Mouse (Mus musculus): ENCODE results near the gene Scaf1. TPM values are rescaled to one million over a fixed set of nuclear protein-coding genes. Genes with fewer than 3 reads are reported as not detected.

Scaf1 gene
- polyA plus RNA-seq, 1 experiment from 2014 or later = 47.2 TPM

- H3K36me3 ChIP-seq = peaks cover 35% of the 10 kb centered on the region
- H3K27me3 ChIP-seq = no peaks in the 10 kb centered on the region
These were observed 36.2 kb upstream of the Scaf1 start for GRCm38 (mm10) chr7:45052181-45052861.

GRCm38 (mm10) chr7:45051601-45051974, 35.4 kb upstream of the Scaf1 start:
- Histone ChIP-seq H3K36me3 (peaks cover 43% of the 10 kb centered on the region), H3K27ac (replicated peaks) (peak overlapping the region; percentile 100), H3K9me3 (no peaks in the 10 kb centered on the region), H3K4me3 (peak overlapping the region; percentile 89), H3K4me2 (peak overlapping the region; percentile 99), H3K9ac (peak overlapping the region; percentile 94), H3K4me1 (replicated peaks) (peaks cover 32% of the 10 kb centered on the region), H3K27me3 (no peaks in the 10 kb centered on the region)
- WGBS = 4% methylated on average over 13 of the region's 13 CpGs
- no peak for ATAC-seq (ENCODE audit: low read depth)

More at GRCm38 (mm10) chr7:45052181-45052861, 36.2 kb upstream of the Scaf1 start:
- Histone ChIP-seq H3K9ac (peak overlapping the region; percentile 94), H3K9me3 (no peaks in the 10 kb centered on the region), H3K27ac (replicated peaks) (peak overlapping the region; percentile 100), H3K4me1 (replicated peaks) (peaks cover 32% of the 10 kb centered on the region), H3K4me2 (peak overlapping the region; percentile 99), H3K4me3 (peak overlapping the region; percentile 89)
- no peak for ATAC-seq (ENCODE audit: low read depth)
- WGBS = under 1% methylated on average over 38 of the region's 38 CpGs

GRCm38 (mm10) chr7:45050945-45051600, 34.9 kb upstream of the Scaf1 start:
- Histone ChIP-seq H3K27me3 (no peaks in the 10 kb centered on the region), H3K27ac (replicated peaks) (peak overlapping the region; percentile 100), H3K4me1 (replicated peaks) (peaks cover 32% of the 10 kb centered on the region), H3K4me2 (peak overlapping the region; percentile 99), H3K4me3 (peak overlapping the region; percentile 89), H3K36me3 (peaks cover 48% of the 10 kb centered on the region), H3K9ac (peak overlapping the region; percentile 94), H3K9me3 (no peaks in the 10 kb centered on the region)
- WGBS = 4% methylated on average over 15 of the region's 16 CpGs
- ATAC-seq (ENCODE audit: low read depth) = peak; percentile 41

GRCm38 (mm10) chr7:45048923-45049657, 32.9 kb upstream of the Scaf1 start:
- ATAC-seq (ENCODE audit: low read depth) = no peak
- no peak overlapping the region for H3K27ac ChIP-seq (replicated peaks)

GRCm38 (mm10) chr7:45048001-45048890, 32.1 kb upstream of the Scaf1 start:
- Histone ChIP-seq H3K27me3 (no peaks in the 10 kb centered on the region), H3K9me3 (no peaks in the 10 kb centered on the region), H3K9ac (no peak overlapping the region), H3K4me1 (replicated peaks) (peaks cover 27% of the 10 kb centered on the region), H3K4me2 (no peak overlapping the region), H3K4me3 (no peak overlapping the region), H3K27ac (replicated peaks) (no peak overlapping the region), H3K36me3 (peaks cover 76% of the 10 kb centered on the region)
- ATAC-seq (ENCODE audit: low read depth) = no peak
- whole genome bisulfite sequencing = 94% methylated on average over 38 of the region's 38 CpGs

More at GRCm38 (mm10) chr7:45048923-45049657, 32.9 kb upstream of the Scaf1 start:
- no peaks in the 10 kb centered on the region for H3K27me3 ChIP-seq
- H3K36me3 ChIP-seq = peaks cover 68% of the 10 kb centered on the region
- H3K9me3 ChIP-seq = no peaks in the 10 kb centered on the region
- H3K4me1 ChIP-seq (replicated peaks) = peaks cover 32% of the 10 kb centered on the region
- H3K9ac ChIP-seq = no peak overlapping the region
- 93% methylated on average over 23 of the region's 23 CpGs for WGBS
- H3K4me3 ChIP-seq = no peak overlapping the region
- H3K4me2 ChIP-seq = no peak overlapping the region

- Histone ChIP-seq H3K36me3 (peaks cover 84% of the 10 kb centered on the region), H3K4me1 (replicated peaks) (peaks cover 27% of the 10 kb centered on the region), H3K9me3 (no peaks in the 10 kb centered on the region), H3K4me3 (no peak overlapping the region), H3K9ac (no peak overlapping the region), H3K27me3 (no peaks in the 10 kb centered on the region), H3K4me2 (no peak overlapping the region), H3K27ac (replicated peaks) (no peak overlapping the region)
- WGBS = 95% methylated on average over 14 of the region's 14 CpGs
- no peak for ATAC-seq (ENCODE audit: low read depth)
These were observed 31.3 kb upstream of the Scaf1 start for GRCm38 (mm10) chr7:45047491-45047890.

GRCm38 (mm10) chr7:45046853-45047350, 30.7 kb upstream of the Scaf1 start:
- Histone ChIP-seq H3K9ac (no peak overlapping the region), H3K4me1 (replicated peaks) (peaks cover 25% of the 10 kb centered on the region), H3K9me3 (no peaks in the 10 kb centered on the region), H3K27ac (replicated peaks) (no peak overlapping the region), H3K36me3 (peaks cover 90% of the 10 kb centered on the region), H3K27me3 (no peaks in the 10 kb centered on the region), H3K4me3 (no peak overlapping the region), H3K4me2 (no peak overlapping the region)
- 97% methylated on average over 26 of the region's 26 CpGs for WGBS
- ATAC-seq (ENCODE audit: low read depth) = no peak

GRCm38 (mm10) chr7:45045741-45046140, 29.6 kb upstream of the Scaf1 start:
- no peak overlapping the region for H3K4me3 ChIP-seq
- ATAC-seq (ENCODE audit: low read depth) = no peak
- no peak overlapping the region for H3K4me2 ChIP-seq
- no peak overlapping the region for H3K27ac ChIP-seq (replicated peaks)
- H3K9me3 ChIP-seq = no peaks in the 10 kb centered on the region
- peaks cover 100% of the 10 kb centered on the region for H3K36me3 ChIP-seq
- no peak overlapping the region for H3K9ac ChIP-seq
- no peaks in the 10 kb centered on the region for H3K27me3 ChIP-seq
- 95% methylated on average over 22 of the region's 22 CpGs for WGBS
- peaks cover 14% of the 10 kb centered on the region for H3K4me1 ChIP-seq (replicated peaks)

GRCm38 (mm10) chr7:45043307-45043706, 27.1 kb upstream of the Scaf1 start:
- Histone ChIP-seq H3K4me1 (replicated peaks) (no peaks in the 10 kb centered on the region), H3K9ac (no peak overlapping the region), H3K4me3 (no peak overlapping the region), H3K4me2 (no peak overlapping the region), H3K9me3 (no peaks in the 10 kb centered on the region), H3K36me3 (peaks cover 100% of the 10 kb centered on the region), H3K27me3 (no peaks in the 10 kb centered on the region), H3K27ac (replicated peaks) (no peak overlapping the region)
- no peak for ATAC-seq (ENCODE audit: low read depth)
- 94% methylated on average over 14 of the region's 14 CpGs for WGBS

GRCm38 (mm10) chr7:45040851-45041250, 24.7 kb upstream of the Scaf1 start:
- no peak overlapping the region for H3K27ac ChIP-seq (replicated peaks)
- no peaks in the 10 kb centered on the region for H3K9me3 ChIP-seq
- H3K36me3 ChIP-seq = peaks cover 100% of the 10 kb centered on the region
- WGBS = 94% methylated on average over 9 of the region's 9 CpGs
- H3K4me2 ChIP-seq = no peak overlapping the region
- H3K9ac ChIP-seq = no peak overlapping the region
- H3K27me3 ChIP-seq = no peaks in the 10 kb centered on the region
- H3K4me3 ChIP-seq = no peak overlapping the region
- no peak for ATAC-seq (ENCODE audit: low read depth)
- no peaks in the 10 kb centered on the region for H3K4me1 ChIP-seq (replicated peaks)

- no peaks in the 10 kb centered on the region for H3K27me3 ChIP-seq
- no peak overlapping the region for H3K4me2 ChIP-seq
- H3K9ac ChIP-seq = no peak overlapping the region
- no peak overlapping the region for H3K27ac ChIP-seq (replicated peaks)
- H3K9me3 ChIP-seq = no peaks in the 10 kb centered on the region
- H3K4me1 ChIP-seq (replicated peaks) = no peaks in the 10 kb centered on the region
- 97% methylated on average over 9 of the region's 9 CpGs for WGBS
- no peak overlapping the region for H3K4me3 ChIP-seq
- H3K36me3 ChIP-seq = peaks cover 100% of the 10 kb centered on the region
- no peak for ATAC-seq (ENCODE audit: low read depth)
These were observed 22.2 kb upstream of the Scaf1 start for GRCm38 (mm10) chr7:45038411-45038810.
